Mouse (Mus musculus) embryonic facial prominence, embryonic 14.5 days (tissue): Measurements from ENCODE around the gene Stra8. TPM values are rescaled to one million over a fixed set of nuclear protein-coding genes. Genes with fewer than 3 reads are reported as not detected.

Source experiments
- ATAC-seq: fragments of 200-750 bp; cut with Nextera tagmentation; 2 replicates; pipeline ENCODE4 v1.8.0; 2017; ENCODE audit warnings: low read depth, moderate number of reproducible peaks, moderate TSS enrichment
- DNase-seq: peaks from one replicate; pipeline ENCODE4 v3.0.0-alpha.2; 2015; ENCODE audit warnings: low spot score
- H3K27ac ChIP-seq: fragments of 300-500 bp; sonication (generic); replicated peaks from 2 replicates; pipeline ENCODE4 v1.5.1; 2014; ENCODE audit warnings: low read depth, mild to moderate bottlenecking, low read length, moderate library complexity
- H3K27me3 ChIP-seq: fragments of 300-500 bp; sonication (generic); replicated peaks from 2 replicates; pipeline ENCODE4 v1.6.1; 2014; ENCODE audit warnings: low read length; ENCODE audit not compliant: control insufficient read depth, insufficient read depth
- H3K36me3 ChIP-seq: fragments of 300-500 bp; sonication (generic); 2 replicates; pipeline ENCODE4 v1.6.1; 2014; ENCODE audit warnings: low read length, mixed read lengths; ENCODE audit not compliant: control insufficient read depth, insufficient read depth
- H3K4me1 ChIP-seq: fragments of 300-500 bp; sonication (generic); 2 replicates; pipeline ENCODE4 v1.6.1; 2014; ENCODE audit warnings: antibody characterized with exemption, low read length; ENCODE audit not compliant: control insufficient read depth, insufficient read depth
- H3K4me2 ChIP-seq: fragments of 300-500 bp; sonication (generic); 2 replicates; pipeline ENCODE4 v1.6.1; 2014; ENCODE audit warnings: low read depth, mild to moderate bottlenecking, low read length, moderate library complexity, mixed read lengths
- H3K4me3 ChIP-seq: fragments of 300-500 bp; sonication (generic); 2 replicates; pipeline ENCODE4 v1.5.1; 2014; ENCODE audit warnings: low read depth, mild to moderate bottlenecking, low read length
- H3K9ac ChIP-seq: fragments of 300-500 bp; sonication (generic); 2 replicates; pipeline ENCODE4 v1.6.1; 2014; ENCODE audit warnings: low read depth, mild to moderate bottlenecking, low read length, moderate library complexity, mixed read lengths
- H3K9me3 ChIP-seq: fragments of 300-500 bp; sonication (generic); 2 replicates; pipeline ENCODE4 v1.6.1; 2016; ENCODE audit warnings: low read length; ENCODE audit not compliant: control insufficient read depth
- WGBS: fragments of 180-500 bp; shearing (Covaris S2); extraction: QIAGEN DNeasy Blood & Tissue Kit; methylation state at CpG from one replicate; pipeline ENCODE4 v1.1.7; 2014; 5-methylcytosine and 5-hydroxymethylcytosine counted together
- polyA plus RNA-seq: library from polyadenylated mRNA; unstranded; fragments of >200 nt; fragmentation: Nextera tagmentation; extraction: Ambion mirVana; gene quantifications from 2 replicates; pipeline ENCODE4 v1.2.1, GENCODE M21; 2014

Stra8 gene
- polyA plus RNA-seq, 1 experiment from 2014 or later, result not detected

- H3K9me3 ChIP-seq, result no peaks in the 10 kb centered on the region
- no peaks in the 10 kb centered on the region for H3K36me3 ChIP-seq
- no peaks in the 10 kb centered on the region for H3K4me1 ChIP-seq
- no peak overlapping the region for H3K9ac ChIP-seq
- no peak overlapping the region for H3K4me3 ChIP-seq
- H3K27me3 ChIP-seq, result no peaks in the 10 kb centered on the region
- no peak overlapping the region for H3K4me2 ChIP-seq
- DNase-seq (no peak), ATAC-seq (no peak)
- H3K27ac ChIP-seq, result no peak overlapping the region
- 93% methylated on average over 7 of the region's 7 CpGs for WGBS
Observed at GRCm38 (mm10) chr6:34959131-34959530, 39.2 kb downstream of the Stra8 start.

DNA sequence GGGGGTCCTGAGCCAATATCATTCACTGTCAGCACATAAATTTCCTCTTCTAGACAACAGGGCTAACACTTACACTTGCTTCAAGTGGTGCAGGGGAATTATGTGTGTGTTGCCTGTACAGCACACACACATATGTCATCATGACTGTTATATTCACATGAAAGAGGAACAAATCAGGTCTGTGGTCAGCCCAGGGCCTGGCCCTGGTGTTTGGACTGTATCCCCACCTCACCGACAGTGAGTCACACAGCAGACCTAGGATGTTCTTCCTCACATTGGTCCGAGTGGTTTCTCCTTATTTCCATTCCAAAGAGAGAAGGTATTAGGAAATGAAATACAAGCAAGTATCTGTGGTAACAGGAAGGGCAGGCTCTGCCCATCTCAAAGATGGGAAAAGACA lies 44.6 kb downstream of the Stra8 start:
- DNase-seq, result no peak
- WGBS, result 81% methylated on average over 2 of the region's 2 CpGs
- no peak overlapping the region for H3K4me2 ChIP-seq
- no peaks in the 10 kb centered on the region for H3K9me3 ChIP-seq
- H3K4me3 ChIP-seq, result no peak overlapping the region
- no peaks in the 10 kb centered on the region for H3K27me3 ChIP-seq
- no peak overlapping the region for H3K9ac ChIP-seq
- no peaks in the 10 kb centered on the region for H3K4me1 ChIP-seq
- H3K36me3 ChIP-seq, result no peaks in the 10 kb centered on the region
- no peak for ATAC-seq
- no peak overlapping the region for H3K27ac ChIP-seq

DNA sequence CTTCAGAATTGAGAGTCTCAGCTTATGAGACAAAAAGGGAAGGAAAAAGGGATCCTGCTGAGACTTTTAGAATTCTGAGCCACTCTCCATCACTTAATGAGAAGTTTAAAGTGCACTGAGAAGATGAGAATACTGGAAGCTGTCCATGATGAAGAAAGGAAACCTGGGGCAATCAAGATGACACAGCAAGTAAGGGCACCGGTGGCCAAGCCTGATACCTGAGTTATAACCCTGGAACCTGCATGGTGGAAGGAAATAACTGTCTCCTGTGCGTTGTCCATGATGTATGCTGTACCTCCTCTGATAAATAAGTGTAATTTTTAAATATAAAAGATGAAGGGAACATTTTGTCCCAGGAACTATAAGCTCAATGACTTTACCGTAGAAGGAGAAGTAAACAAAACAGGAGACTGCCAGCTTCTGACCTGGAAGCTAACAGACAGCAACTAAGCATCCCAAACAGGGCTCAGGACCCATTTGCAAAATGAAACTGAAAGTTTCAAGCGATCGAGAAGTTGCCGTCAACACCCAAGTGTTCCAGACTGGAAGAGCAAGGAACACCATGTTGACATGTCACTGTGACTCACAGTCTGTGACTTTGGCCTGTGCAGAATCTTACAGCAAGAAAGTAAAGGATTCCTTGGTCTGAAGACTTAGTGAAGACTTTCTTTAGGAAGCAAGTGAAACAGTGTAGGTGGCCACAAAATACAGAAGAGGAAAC lies 46.0 kb downstream of the Stra8 start:
- ATAC-seq (no peak), DNase-seq (no peak)
- H3K9me3 ChIP-seq, result no peaks in the 10 kb centered on the region
- no peak overlapping the region for H3K9ac ChIP-seq
- H3K27ac ChIP-seq, result no peak overlapping the region
- H3K4me2 ChIP-seq, result no peak overlapping the region
- H3K4me3 ChIP-seq, result no peak overlapping the region
- H3K36me3 ChIP-seq, result no peaks in the 10 kb centered on the region
- no peaks in the 10 kb centered on the region for H3K4me1 ChIP-seq
- WGBS, result 81% methylated on average over 6 of the region's 6 CpGs
- H3K27me3 ChIP-seq, result no peaks in the 10 kb centered on the region

GRCm38 (mm10) chr6:34971181-34971580 lies 51.2 kb downstream of the Stra8 start:
- Histone ChIP-seq H3K9me3 (no peaks in the 10 kb centered on the region), H3K27ac (no peak overlapping the region), H3K36me3 (no peaks in the 10 kb centered on the region), H3K4me2 (no peak overlapping the region), H3K9ac (no peak overlapping the region), H3K4me1 (peaks cover 3% of the 10 kb centered on the region; the same call in 1 of the 2 replicates), H3K4me3 (no peak overlapping the region), H3K27me3 (no peaks in the 10 kb centered on the region)
- WGBS, result 18% methylated on average over 3 of the region's 3 CpGs
- no peak for ATAC-seq
- DNase-seq, result no peak

DNA sequence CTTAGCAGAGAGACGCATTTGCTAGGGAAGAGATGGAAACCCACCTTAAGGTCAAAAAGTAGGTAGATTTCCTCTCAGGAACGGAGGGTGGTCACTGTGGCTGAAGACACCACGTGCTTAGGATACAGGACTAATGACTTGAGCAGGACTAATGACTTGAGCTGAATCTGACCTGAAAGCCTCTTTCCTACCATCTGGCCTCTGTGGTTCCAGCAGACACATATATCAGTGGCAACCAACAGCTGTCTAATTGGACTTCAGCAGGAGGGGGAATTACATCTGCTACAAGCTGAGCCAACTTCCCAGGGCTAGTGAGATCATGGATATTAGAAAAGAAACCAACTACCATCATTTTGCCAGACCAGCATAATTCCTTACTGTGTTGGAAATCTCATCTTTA lies 59.3 kb downstream of the Stra8 start:
- no peak overlapping the region for H3K27ac ChIP-seq
- no peaks in the 10 kb centered on the region for H3K36me3 ChIP-seq
- H3K27me3 ChIP-seq, result no peaks in the 10 kb centered on the region
- ATAC-seq (no peak), DNase-seq (no peak)
- H3K4me1 ChIP-seq, result no peaks in the 10 kb centered on the region; the same call in 1 of the 2 replicates
- no peak overlapping the region for H3K4me2 ChIP-seq
- H3K4me3 ChIP-seq, result no peak overlapping the region
- H3K9me3 ChIP-seq, result no peaks in the 10 kb centered on the region
- 95% methylated on average over 3 of the region's 3 CpGs for WGBS
- H3K9ac ChIP-seq, result no peak overlapping the region

DNA sequence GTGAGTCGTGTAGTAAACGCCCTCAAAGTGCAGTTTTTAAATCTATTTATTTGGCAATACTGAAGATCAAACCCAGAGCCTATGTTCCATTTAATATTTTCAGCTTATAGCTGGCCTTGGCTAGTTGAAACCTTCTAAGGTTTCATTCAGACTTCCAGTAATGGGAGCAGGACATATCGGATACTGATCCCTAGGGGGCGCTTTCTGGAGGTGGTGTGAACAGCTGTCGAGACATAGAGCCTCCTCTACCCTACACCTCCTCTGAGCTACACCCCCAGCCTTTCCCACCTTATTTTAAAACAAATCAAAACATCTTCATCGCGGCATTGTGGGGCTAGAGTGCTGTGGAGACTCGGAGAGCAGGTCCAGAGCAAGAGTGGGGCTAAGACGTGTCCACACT lies 60.7 kb downstream of the Stra8 start:
- 56% methylated on average over 9 of the region's 9 CpGs for WGBS
- H3K9ac ChIP-seq, result no peak overlapping the region
- H3K4me1 ChIP-seq, result no peaks in the 10 kb centered on the region; the same call in 1 of the 2 replicates
- no peak overlapping the region for H3K4me2 ChIP-seq
- DNase-seq (no peak), ATAC-seq (no peak)
- H3K4me3 ChIP-seq, result no peak overlapping the region
- no peaks in the 10 kb centered on the region for H3K36me3 ChIP-seq
- no peak overlapping the region for H3K27ac ChIP-seq
- H3K27me3 ChIP-seq, result no peaks in the 10 kb centered on the region
- no peaks in the 10 kb centered on the region for H3K9me3 ChIP-seq

DNA sequence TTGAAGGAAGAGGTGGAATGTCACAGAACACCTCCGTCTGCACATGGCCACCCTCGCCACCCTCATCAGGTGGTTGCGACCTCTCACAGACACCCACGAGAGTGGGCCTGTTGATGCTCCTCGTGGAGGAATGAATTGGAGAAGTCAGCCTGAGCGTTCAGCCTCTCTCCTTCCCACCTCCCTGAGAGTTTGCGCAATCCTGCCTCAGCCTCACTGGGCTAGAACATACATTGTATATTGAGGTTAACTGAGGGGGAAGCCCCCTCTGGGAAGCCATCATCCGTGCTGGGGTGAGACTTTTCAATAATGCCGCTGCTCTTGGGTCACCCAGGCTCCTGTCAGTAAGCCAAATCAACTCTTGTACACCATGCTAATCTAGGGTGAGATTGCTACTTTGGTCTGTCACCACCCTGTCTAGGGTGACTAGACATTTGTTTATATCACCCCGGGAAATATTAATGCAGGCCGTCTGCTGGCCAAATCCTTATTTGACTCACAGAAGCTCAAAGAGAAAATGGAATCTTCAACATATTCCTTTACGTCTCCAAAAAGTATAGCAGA lies 67.2 kb downstream of the Stra8 start:
- WGBS, result 75% methylated on average over 12 of the region's 12 CpGs

GRCm38 (mm10) chr6:34988081-34988761 lies 68.3 kb downstream of the Stra8 start, which contains the start of gene Slc23a4:
Gene Slc23a4, minus strand, starts transcription at chr6:34988404.
- no peak within 1 kb of the TSS for H3K9ac ChIP-seq
- H3K36me3 ChIP-seq, result no peaks in the 10 kb centered on the region
- H3K4me3 ChIP-seq, result no peak within 1 kb of the TSS
- H3K4me2 ChIP-seq, result peak within 1 kb of the TSS; percentile 39
- no peaks in the 10 kb centered on the region for H3K9me3 ChIP-seq
- DNase-seq, result peak; percentile 49
- peak; percentile 51 for ATAC-seq
- H3K4me1 ChIP-seq, result peaks cover 19% of the 10 kb centered on the region
- H3K27ac ChIP-seq, result 0 out of 2 replicates have a peak within 1 kb of the TSS, but pooled peaks have one; percentile 33
- WGBS, result 19% methylated on average over 15 of the region's 20 CpGs
- no peaks in the 10 kb centered on the region for H3K27me3 ChIP-seq

More for the DNA sequence above, 67.2 kb downstream of the Stra8 start:
- Histone ChIP-seq H3K27me3 (no peaks in the 10 kb centered on the region), H3K36me3 (no peaks in the 10 kb centered on the region), H3K4me2 (no peak overlapping the region), H3K9me3 (no peaks in the 10 kb centered on the region), H3K4me3 (no peak overlapping the region), H3K9ac (no peak overlapping the region), H3K27ac (no peak overlapping the region), H3K4me1 (peaks cover 19% of the 10 kb centered on the region)
- ATAC-seq (no peak), DNase-seq (no peak)
